Mouse (Mus musculus): ENCODE measurements around the gene Ing3. TPM values are rescaled to one million over a fixed set of nuclear protein-coding genes. Genes with fewer than 3 reads are reported as not detected.

Ing3 gene
- polyA plus RNA-seq, 1 experiment from 2014 or later, result 17.0 TPM

GRCm38 (mm10) chr6:21958922-21959321 is 9.6 kb downstream of the Ing3 start:
- peak overlapping the region; percentile 44 for H3K27ac ChIP-seq (ENCODE audit: low read length)
- H3K27me3 ChIP-seq (ENCODE audit: control insufficient read depth, insufficient read depth, low read depth, low read length), result no peaks in the 10 kb centered on the region
- ATAC-seq (ENCODE audit: low read depth), result peak; percentile 48; the same call in 1 of the 2 replicates
- H3K4me1 ChIP-seq (ENCODE audit: control insufficient read depth, low read depth, low read length), result no peaks in the 10 kb centered on the region; the same call in 1 of the 2 replicates
- peaks cover 9% of the 10 kb centered on the region for H3K36me3 ChIP-seq (ENCODE audit: control insufficient read depth, insufficient read depth)
- H3K4me2 ChIP-seq (ENCODE audit: low read depth, low read length), result no peak overlapping the region
- 61% methylated on average over 4 of the region's 4 CpGs for WGBS (ENCODE audit: insufficient replicate concordance)
- H3K9me3 ChIP-seq (replicated peaks; ENCODE audit: control insufficient read depth, low read length), result no peaks in the 10 kb centered on the region
- no peak overlapping the region for H3K4me3 ChIP-seq (ENCODE audit: low read depth, low read length)
- no peak overlapping the region for H3K9ac ChIP-seq (ENCODE audit: low read depth, low read length)

- Histone ChIP-seq H3K4me2 (ENCODE audit: low read depth, low read length) (no peak overlapping the region), H3K4me3 (ENCODE audit: low read depth, low read length) (no peak overlapping the region), H3K36me3 (ENCODE audit: control insufficient read depth, insufficient read depth) (peaks cover 9% of the 10 kb centered on the region), H3K27ac (ENCODE audit: low read length) (no peak overlapping the region), H3K9ac (ENCODE audit: low read depth, low read length) (no peak overlapping the region), H3K9me3 (replicated peaks; ENCODE audit: control insufficient read depth, low read length) (no peaks in the 10 kb centered on the region), H3K4me1 (ENCODE audit: control insufficient read depth, low read depth, low read length) (no peaks in the 10 kb centered on the region; the same call in 1 of the 2 replicates), H3K27me3 (ENCODE audit: control insufficient read depth, insufficient read depth, low read depth, low read length) (no peaks in the 10 kb centered on the region)
- 84% methylated on average over 5 of the region's 5 CpGs for WGBS (ENCODE audit: insufficient replicate concordance)
- ATAC-seq (ENCODE audit: low read depth), result no peak
Measured at GRCm38 (mm10) chr6:21959909-21960308, 10.5 kb downstream of the Ing3 start.

GRCm38 (mm10) chr6:21977532-21977931 is 28.2 kb downstream of the Ing3 start:
- Histone ChIP-seq H3K27ac (ENCODE audit: low read length) (no peak overlapping the region), H3K4me1 (ENCODE audit: control insufficient read depth, low read depth, low read length) (no peaks in the 10 kb centered on the region), H3K4me3 (ENCODE audit: low read depth, low read length) (no peak overlapping the region), H3K36me3 (ENCODE audit: control insufficient read depth, insufficient read depth) (peaks cover 11% of the 10 kb centered on the region), H3K4me2 (ENCODE audit: low read depth, low read length) (no peak overlapping the region), H3K27me3 (ENCODE audit: control insufficient read depth, insufficient read depth, low read depth, low read length) (no peaks in the 10 kb centered on the region), H3K9me3 (replicated peaks; ENCODE audit: control insufficient read depth, low read length) (no peaks in the 10 kb centered on the region), H3K9ac (ENCODE audit: low read depth, low read length) (no peak overlapping the region)
- ATAC-seq (ENCODE audit: low read depth), result no peak
- WGBS (ENCODE audit: insufficient replicate concordance), result 67% methylated on average over 2 of the region's 2 CpGs

- 32% methylated on average over 1 of the region's 1 CpGs for WGBS (ENCODE audit: insufficient replicate concordance)
- H3K36me3 ChIP-seq (ENCODE audit: control insufficient read depth, insufficient read depth), result no peaks in the 10 kb centered on the region
- H3K4me2 ChIP-seq (ENCODE audit: low read depth, low read length), result no peak overlapping the region
- no peaks in the 10 kb centered on the region for H3K9me3 ChIP-seq (replicated peaks; ENCODE audit: control insufficient read depth, low read length)
- no peaks in the 10 kb centered on the region for H3K4me1 ChIP-seq (ENCODE audit: control insufficient read depth, low read depth, low read length)
- 0 out of 2 replicates have a peak, but pooled peaks have one; percentile 21 for ATAC-seq (ENCODE audit: low read depth)
- no peak overlapping the region for H3K27ac ChIP-seq (ENCODE audit: low read length)
- peaks cover 10% of the 10 kb centered on the region for H3K27me3 ChIP-seq (ENCODE audit: control insufficient read depth, insufficient read depth, low read depth, low read length)
- no peak overlapping the region for H3K9ac ChIP-seq (ENCODE audit: low read depth, low read length)
- H3K4me3 ChIP-seq (ENCODE audit: low read depth, low read length), result no peak overlapping the region
Measured at GRCm38 (mm10) chr6:21981114-21981513, 31.7 kb downstream of the Ing3 start.

- Histone ChIP-seq H3K27ac (ENCODE audit: low read length) (peak overlapping the region; percentile 9; the same call in 1 of the 2 replicates), H3K9ac (ENCODE audit: low read depth, low read length) (0 out of 2 replicates have a peak overlapping the region, but pooled peaks have one; percentile 14)
Measured at GRCm38 (mm10) chr6:21984990-21985731, 35.8 kb downstream of the Ing3 start.

GRCm38 (mm10) chr6:21985732-21986540 is 36.6 kb downstream of the Ing3 start, which contains the start of gene Cped1:
TSS of gene Cped1 (plus strand) at chr6:21985916.
- Histone ChIP-seq H3K4me3 (ENCODE audit: low read depth, low read length) (peak within 1 kb of the TSS; percentile 47), H3K27ac (ENCODE audit: low read length) (peak within 1 kb of the TSS; percentile 21), H3K9ac (ENCODE audit: low read depth, low read length) (peak within 1 kb of the TSS; percentile 32), H3K9me3 (replicated peaks; ENCODE audit: control insufficient read depth, low read length) (no peaks in the 10 kb centered on the region), H3K4me2 (ENCODE audit: low read depth, low read length) (peak within 1 kb of the TSS; percentile 60), H3K36me3 (ENCODE audit: control insufficient read depth, insufficient read depth) (no peaks in the 10 kb centered on the region), H3K27me3 (ENCODE audit: control insufficient read depth, insufficient read depth, low read depth, low read length) (peaks cover 21% of the 10 kb centered on the region), H3K4me1 (ENCODE audit: control insufficient read depth, low read depth, low read length) (no peaks in the 10 kb centered on the region)
- ATAC-seq (ENCODE audit: low read depth), result peak; percentile 63
- WGBS (ENCODE audit: insufficient replicate concordance), result under 1% methylated on average over 38 of the region's 38 CpGs

More at GRCm38 (mm10) chr6:21984990-21985731, 35.8 kb downstream of the Ing3 start:
- Histone ChIP-seq H3K36me3 (ENCODE audit: control insufficient read depth, insufficient read depth) (no peaks in the 10 kb centered on the region), H3K27me3 (ENCODE audit: control insufficient read depth, insufficient read depth, low read depth, low read length) (peaks cover 21% of the 10 kb centered on the region), H3K4me2 (ENCODE audit: low read depth, low read length) (peak overlapping the region; percentile 60), H3K4me1 (ENCODE audit: control insufficient read depth, low read depth, low read length) (no peaks in the 10 kb centered on the region), H3K4me3 (ENCODE audit: low read depth, low read length) (peak overlapping the region; percentile 47), H3K9me3 (replicated peaks; ENCODE audit: control insufficient read depth, low read length) (no peaks in the 10 kb centered on the region)
- 6% methylated on average over 16 of the region's 16 CpGs for WGBS (ENCODE audit: insufficient replicate concordance)
- ATAC-seq (ENCODE audit: low read depth), result peak; percentile 47

GRCm38 (mm10) chr6:21986660-21987331 is 37.4 kb downstream of the Ing3 start:
- no peak for ATAC-seq (ENCODE audit: low read depth)
- Histone ChIP-seq H3K27me3 (ENCODE audit: control insufficient read depth, insufficient read depth, low read depth, low read length) (peaks cover 21% of the 10 kb centered on the region), H3K9me3 (replicated peaks; ENCODE audit: control insufficient read depth, low read length) (no peaks in the 10 kb centered on the region), H3K27ac (ENCODE audit: low read length) (peak overlapping the region; percentile 21; the same call in 1 of the 2 replicates), H3K4me3 (ENCODE audit: low read depth, low read length) (peak overlapping the region; percentile 47), H3K9ac (ENCODE audit: low read depth, low read length) (peak overlapping the region; percentile 32), H3K36me3 (ENCODE audit: control insufficient read depth, insufficient read depth) (no peaks in the 10 kb centered on the region), H3K4me2 (ENCODE audit: low read depth, low read length) (peak overlapping the region; percentile 60), H3K4me1 (ENCODE audit: control insufficient read depth, low read depth, low read length) (no peaks in the 10 kb centered on the region)
- 7% methylated on average over 24 of the region's 24 CpGs for WGBS (ENCODE audit: insufficient replicate concordance)

- 64% methylated on average over 2 of the region's 2 CpGs for WGBS (ENCODE audit: insufficient replicate concordance)
- H3K4me3 ChIP-seq (ENCODE audit: low read depth, low read length), result no peak overlapping the region
- peak overlapping the region; percentile 10; the same call in 1 of the 2 replicates for H3K4me2 ChIP-seq (ENCODE audit: low read depth, low read length)
- no peak overlapping the region for H3K9ac ChIP-seq (ENCODE audit: low read depth, low read length)
- ATAC-seq (ENCODE audit: low read depth), result no peak
- no peaks in the 10 kb centered on the region for H3K9me3 ChIP-seq (replicated peaks; ENCODE audit: control insufficient read depth, low read length)
- peaks cover 21% of the 10 kb centered on the region for H3K27me3 ChIP-seq (ENCODE audit: control insufficient read depth, insufficient read depth, low read depth, low read length)
- no peak overlapping the region for H3K27ac ChIP-seq (ENCODE audit: low read length)
- H3K4me1 ChIP-seq (ENCODE audit: control insufficient read depth, low read depth, low read length), result no peaks in the 10 kb centered on the region
- H3K36me3 ChIP-seq (ENCODE audit: control insufficient read depth, insufficient read depth), result no peaks in the 10 kb centered on the region
Measured at GRCm38 (mm10) chr6:21987554-21987953, 38.2 kb downstream of the Ing3 start.
